Mouse (Mus musculus): ENCODE results near the gene Clk4.

Clk4 gene

GRCm38 (mm10) chr11:51261680-51262219 lies at the start of gene Clk4:
Clk4 (plus strand) TSS chr11:51261730.
- no peak for DNase-seq (ENCODE audit: low read depth)

DNA sequence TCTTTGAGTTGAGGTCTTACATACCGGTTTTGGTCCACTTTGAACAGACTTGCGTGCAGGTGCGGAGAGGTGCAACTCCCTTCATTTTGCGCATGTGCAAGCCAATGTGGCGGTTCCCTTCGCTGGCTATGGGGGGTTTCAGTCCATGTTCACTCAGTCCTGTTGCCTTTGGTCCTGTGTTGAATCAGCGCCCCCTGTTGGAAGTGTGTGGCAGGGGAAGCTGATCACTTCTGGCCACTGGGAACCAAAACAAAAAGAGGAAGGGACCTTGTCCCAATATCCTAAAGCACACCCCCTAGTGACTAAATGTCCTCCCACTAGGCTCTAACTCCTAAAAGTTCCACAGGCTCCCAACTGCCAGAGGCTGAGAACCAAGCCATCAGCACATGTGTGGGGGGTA lies 47.5 kb upstream of the Clk4 start:
- no peak for DNase-seq (ENCODE audit: low read depth)

DNA sequence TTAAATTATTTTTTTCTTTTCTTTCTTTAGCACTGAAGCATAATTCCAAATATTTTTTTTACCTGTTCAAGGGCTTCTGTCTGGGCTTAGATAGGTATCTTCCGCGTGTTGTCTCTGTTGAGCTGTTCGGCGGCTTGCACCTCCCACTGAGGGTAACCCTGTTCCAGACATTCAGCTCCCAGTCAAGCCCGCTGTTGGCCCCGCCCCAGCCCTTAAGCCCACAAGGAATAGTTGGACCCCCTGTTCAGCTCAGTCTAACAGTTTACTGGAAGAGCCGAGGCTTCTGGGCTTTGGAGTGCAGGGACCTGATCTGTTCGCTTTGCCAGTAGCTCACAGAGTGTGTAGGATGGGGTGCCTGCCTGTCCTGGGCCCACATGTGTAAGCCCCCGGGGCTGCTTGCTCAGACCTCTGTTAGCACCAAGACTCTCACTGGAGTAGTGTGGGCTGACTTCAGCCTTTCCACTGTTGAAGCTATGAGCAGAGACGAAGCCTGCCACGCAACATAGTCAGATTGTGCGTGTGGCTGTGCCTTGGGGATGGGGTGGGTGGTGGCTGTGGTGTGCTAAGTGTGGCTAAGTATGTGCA lies 42.0 kb upstream of the Clk4 start:
- no peak for DNase-seq (ENCODE audit: low read depth)

DNA sequence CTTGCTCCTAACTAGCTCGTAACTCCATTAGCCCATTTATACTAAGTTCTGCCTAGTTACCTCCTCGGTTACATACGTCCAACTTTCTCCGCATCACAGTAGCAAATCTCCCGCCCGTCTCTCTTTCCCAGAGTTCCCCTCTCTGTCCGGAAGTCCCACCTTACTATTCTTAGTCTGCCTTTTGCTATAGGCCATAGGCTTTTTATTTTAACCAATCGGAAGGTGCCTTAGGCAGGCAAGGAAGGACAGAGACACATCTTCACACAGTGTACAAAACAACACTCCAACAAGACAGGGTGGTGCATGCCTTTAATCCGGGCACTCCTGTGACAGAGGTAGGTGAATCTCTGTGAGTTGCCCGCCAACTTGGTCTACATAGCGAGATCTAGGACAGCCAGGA lies 41.2 kb upstream of the Clk4 start, which contains the start of gene Gm12569:
TSS of gene Gm12569 (plus strand) at position 166 of the 400 bp plus-strand sequence.
- DNase-seq (ENCODE audit: low read depth), result no peak

DNA sequence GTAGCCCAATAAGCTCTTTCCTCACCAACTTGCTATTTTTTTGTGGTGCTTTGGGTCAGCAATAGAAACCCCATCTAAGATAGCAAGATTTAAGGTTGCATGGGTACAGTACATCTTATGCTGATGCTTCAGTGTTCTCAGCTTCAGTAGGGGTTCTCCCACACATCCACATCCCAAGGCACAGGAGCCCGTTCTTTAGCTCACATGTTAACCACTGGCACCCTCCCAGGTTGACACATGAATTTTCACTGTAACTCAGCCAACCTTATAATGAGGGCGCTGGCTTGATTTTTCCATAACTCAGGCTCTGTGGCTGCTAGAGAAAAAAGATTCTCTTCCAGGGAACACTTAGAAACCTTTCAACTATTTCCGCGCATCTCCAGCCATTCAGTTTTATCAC lies 34.4 kb upstream of the Clk4 start:
- no peak for DNase-seq (ENCODE audit: low read depth)

DNA sequence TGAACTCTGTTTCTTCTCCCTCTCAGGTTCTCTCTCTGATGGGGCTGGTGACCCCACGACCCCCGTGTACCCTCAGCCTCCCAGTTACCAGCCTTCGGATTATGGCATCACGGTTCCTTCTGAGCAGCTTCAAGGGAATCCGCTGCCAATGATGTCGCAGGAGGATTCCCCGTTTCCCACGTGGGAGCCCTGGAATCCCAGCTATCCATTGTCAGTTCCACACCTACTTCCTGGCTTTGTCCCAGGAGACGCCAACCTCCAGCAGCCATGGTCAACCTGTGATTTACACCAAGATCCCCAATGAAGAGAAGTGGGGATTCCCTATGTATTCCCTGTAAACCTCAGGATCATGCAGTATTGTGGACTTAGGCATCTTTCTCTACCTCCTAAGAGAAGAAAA lies 26.9 kb upstream of the Clk4 start:
- no peak for DNase-seq (ENCODE audit: low read depth)

DNA sequence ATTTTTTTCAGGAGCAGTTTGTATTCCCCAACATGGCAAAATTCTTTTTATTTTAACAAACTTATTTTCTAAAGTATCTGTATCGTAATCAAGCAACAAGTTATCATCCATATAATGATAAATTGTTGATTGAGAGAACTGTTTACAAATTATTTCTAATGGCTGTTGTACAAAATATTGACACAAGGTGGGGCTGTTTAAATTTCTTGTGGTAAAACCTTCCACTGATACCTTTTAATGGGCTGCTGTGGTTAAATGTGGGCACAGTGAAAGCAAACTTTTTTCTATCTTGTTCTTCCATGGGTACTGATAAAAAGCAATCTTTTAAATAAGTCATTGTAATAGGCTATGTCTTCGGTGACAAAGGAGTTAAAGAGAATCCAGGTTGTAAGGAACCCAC lies 18.6 kb upstream of the Clk4 start:
- DNase-seq (ENCODE audit: low read depth), result peak; percentile 52

GRCm38 (mm10) chr11:51257006-51257405 lies 4.5 kb upstream of the Clk4 start:
- DNase-seq (ENCODE audit: low read depth), result no peak

- DNase-seq (ENCODE audit: low read depth), result peak; percentile 100
These were observed 1.1 kb downstream of the Clk4 start, which contains the start of gene BC049762 for GRCm38 (mm10) chr11:51262342-51263285. BC049762 (minus strand) TSS chr11:51263046.

- peak; percentile 61 for DNase-seq (ENCODE audit: low read depth)
These were observed 1.8 kb downstream of the Clk4 start for GRCm38 (mm10) chr11:51263286-51263831.

- DNase-seq (ENCODE audit: low read depth), result peak; percentile 69
These were observed 2.8 kb downstream of the Clk4 start for GRCm38 (mm10) chr11:51264352-51264751.

DNA sequence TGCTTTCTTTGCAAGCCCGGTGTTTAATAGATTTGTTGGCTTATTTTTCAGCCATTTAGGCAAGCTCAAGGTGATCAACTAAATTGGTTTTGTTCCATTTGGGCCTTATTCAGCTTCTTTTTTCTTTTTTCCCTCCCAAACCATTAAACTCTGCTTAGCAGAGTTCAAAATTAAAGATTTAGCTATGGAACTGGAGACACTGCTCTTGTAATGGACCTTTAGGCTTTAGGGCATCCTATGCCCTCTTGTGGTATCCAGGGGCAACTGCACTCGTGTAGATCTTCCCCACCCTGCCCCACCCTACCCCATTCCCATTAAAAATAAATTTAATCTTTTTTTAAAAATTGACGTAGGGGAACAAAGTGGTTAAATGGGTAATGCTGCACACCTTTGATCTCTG lies 3.8 kb downstream of the Clk4 start:
- DNase-seq (ENCODE audit: low read depth), result peak; percentile 55

DNA sequence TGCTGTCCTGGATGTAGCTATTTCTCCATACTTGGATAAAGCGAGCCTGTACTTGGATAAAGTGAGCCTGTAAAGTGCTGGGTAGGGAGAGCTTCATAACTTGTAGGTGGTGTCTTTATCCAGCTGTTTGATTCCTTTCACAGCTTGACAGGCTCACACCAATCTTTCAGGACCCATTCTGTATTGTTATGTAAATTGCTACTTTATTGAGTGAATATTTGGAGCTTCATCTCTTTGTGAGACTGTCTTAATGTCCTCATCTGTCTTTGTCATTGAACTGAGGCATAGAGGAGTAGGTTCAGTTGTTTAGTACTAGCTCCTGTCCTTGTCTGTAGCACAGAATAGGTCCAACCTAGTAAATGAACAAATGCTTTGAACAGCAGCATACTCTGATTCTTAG lies 12.9 kb downstream of the Clk4 start:
- DNase-seq (ENCODE audit: low read depth), result no peak

DNA sequence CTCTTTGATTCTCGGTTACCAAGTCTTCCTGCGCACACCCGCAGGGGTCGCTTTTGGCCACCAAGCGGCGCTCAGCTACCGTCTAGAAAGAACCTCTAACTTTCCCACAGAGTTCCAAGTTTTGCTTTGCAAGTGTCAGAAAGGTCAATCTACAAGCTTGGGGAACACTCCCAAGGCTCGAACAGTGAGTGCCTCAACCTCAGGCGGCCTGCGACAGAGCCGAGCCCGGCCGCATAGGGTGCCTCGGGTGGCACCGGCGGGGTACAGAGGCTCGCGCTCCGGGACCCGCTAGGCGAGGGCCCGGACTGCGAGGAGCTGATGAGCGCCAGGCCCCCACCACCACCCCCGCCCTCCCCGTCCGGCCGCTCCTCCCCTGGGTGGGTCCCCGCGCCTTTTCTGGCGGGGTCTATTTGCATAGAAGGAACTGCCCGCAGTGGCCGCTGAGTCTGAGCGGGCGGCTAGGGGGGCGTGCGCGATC lies 28.1 kb downstream of the Clk4 start, which contains the start of gene Col23a1:
TSS of gene Col23a1 (plus strand) at position 357 of the 478 bp plus-strand sequence.
- peak; percentile 55 for DNase-seq (ENCODE audit: low read depth)

- no peak for DNase-seq (ENCODE audit: low read depth)
These were observed 28.8 kb downstream of the Clk4 start for GRCm38 (mm10) chr11:51290066-51290955.

DNA sequence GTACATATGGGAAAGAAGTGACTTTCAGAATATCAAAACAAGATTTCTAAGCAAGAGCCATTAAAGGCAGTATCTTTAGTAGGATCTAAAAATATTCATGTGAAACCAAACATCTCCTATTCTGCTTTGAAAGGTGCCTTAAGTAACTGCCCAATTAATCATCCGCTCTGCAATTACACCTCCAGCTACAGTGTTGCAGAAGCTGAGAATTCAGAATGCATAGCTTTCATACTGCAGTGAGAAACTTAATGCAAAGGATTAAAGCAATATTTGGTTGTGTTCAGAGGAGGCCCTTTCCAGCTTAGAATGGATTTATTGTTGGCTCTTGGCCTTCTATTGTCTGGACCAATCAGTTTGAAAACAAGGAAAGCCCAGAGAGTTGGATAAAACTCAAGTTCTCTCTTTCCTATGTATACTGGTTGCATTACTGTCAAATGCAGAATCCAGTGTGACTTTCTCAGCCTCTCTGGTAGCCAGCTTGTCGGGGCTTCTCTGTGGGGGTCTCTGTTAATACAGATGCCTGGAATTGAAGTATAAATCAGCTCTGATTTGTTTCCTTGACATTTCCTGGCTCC lies 32.5 kb downstream of the Clk4 start:
- DNase-seq (ENCODE audit: low read depth), result no peak

DNA sequence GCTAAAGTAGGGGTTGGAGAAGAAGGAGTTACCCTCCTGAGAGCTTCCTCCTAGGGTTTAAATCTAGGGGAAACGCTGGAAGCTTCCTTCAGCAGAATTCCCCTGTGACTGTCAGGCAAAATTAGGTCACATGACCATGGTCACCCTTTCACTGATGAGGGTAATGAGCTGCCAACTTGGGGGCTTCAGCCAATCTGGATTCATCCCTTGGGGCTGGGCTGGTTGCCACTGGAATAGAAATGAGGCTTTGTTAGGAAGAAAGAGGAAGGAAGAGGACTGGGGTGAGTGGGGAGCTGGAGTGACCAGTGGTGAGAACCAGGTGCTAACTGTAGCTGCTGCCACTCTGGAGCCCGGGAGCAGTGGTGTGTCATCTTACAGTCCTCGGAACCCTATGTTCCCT lies 34.2 kb downstream of the Clk4 start:
- no peak for DNase-seq (ENCODE audit: low read depth)

DNA sequence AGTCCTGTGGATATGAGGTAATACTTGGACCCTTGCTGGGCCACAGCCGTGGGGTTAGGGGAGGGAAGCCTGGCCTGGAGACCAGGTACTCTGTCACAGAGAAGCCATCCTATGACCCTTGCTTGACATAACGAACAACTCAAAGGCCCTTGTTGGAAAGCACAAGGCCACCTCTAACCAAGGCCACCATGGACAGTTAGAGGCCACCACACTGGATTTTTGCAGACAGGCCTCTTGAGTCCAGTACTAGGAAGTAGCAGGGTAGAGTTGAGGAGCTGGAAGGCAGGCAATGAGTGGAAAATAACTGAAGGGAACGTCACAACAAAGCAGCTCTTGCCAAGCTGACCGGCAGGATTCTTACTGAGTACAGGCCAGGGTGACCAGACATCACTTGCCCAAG lies 37.2 kb downstream of the Clk4 start:
- no peak for DNase-seq (ENCODE audit: low read depth)

- DNase-seq (ENCODE audit: low read depth), result no peak
These were observed 40.9 kb downstream of the Clk4 start for GRCm38 (mm10) chr11:51302396-51302795.

DNA sequence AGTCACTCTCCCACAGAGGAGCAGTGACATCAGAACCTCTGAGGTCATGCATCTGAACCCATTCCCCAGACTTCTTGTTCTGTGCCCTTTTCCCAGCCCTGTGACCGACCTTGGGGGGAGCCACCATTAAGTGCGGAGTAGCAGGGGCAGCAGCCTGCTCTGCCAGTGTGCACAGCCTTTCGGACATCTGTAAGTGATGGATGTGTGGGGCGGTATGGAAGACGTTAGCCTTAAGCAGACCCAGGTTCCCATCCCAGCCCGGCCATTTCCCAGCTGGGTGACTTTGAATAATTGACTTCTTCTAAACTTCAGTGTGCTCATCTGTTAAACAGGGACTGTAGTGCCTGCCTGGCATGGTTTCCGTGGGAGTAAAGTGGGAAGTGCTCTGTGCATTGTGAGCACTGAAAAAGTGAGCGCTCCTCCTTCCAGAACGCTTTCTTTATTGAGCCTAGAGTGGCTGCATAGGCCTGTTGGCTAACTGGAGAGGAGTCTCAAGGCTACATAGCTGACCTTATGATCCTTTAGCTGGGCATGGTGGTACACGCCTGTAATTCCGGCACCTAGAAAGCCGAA lies 42.5 kb downstream of the Clk4 start:
- no peak for DNase-seq (ENCODE audit: low read depth)

GRCm38 (mm10) chr11:51308306-51308705 lies 46.8 kb downstream of the Clk4 start:
- no peak for DNase-seq (ENCODE audit: low read depth)

Data from induced T-regulatory cell, adult 2 months (primary cell).